Mouse (Mus musculus) heart, embryonic 12.5 days (tissue): ENCODE data around the gene Slc22a14. TPM values are rescaled to one million over a fixed set of nuclear protein-coding genes. Genes with fewer than 3 reads are reported as not detected.

Experiments
- ATAC-seq: fragments of 200-750 bp; cut with Nextera tagmentation; 2 replicates; pipeline ENCODE4 v1.8.0; 2017; ENCODE audit warnings: moderate TSS enrichment, moderate library complexity; ENCODE audit not compliant: insufficient number of reproducible peaks, low FRiP score
- H3K27ac ChIP-seq: fragments of 300-500 bp; sonication (generic); 2 replicates; pipeline ENCODE4 v1.5.1; 2016; ENCODE audit warnings: mild to moderate bottlenecking, moderate library complexity; ENCODE audit not compliant: poor library complexity, severe bottlenecking
- H3K27me3 ChIP-seq: fragments of 300-500 bp; sonication (generic); replicated peaks from 2 replicates; pipeline ENCODE4 v1.6.1; 2016; ENCODE audit warnings: mild to moderate bottlenecking, moderate library complexity
- H3K36me3 ChIP-seq: fragments of 300-500 bp; sonication (generic); 2 replicates; pipeline ENCODE4 v1.6.1; 2016; ENCODE audit warnings: mild to moderate bottlenecking, moderate library complexity
- H3K4me1 ChIP-seq: fragments of 300-500 bp; sonication (generic); replicated peaks from 2 replicates; pipeline ENCODE4 v1.6.1; 2016; ENCODE audit warnings: mild to moderate bottlenecking
- H3K4me2 ChIP-seq: fragments of 300-500 bp; sonication (generic); 2 replicates; pipeline ENCODE4 v1.6.1; 2016; ENCODE audit warnings: mild to moderate bottlenecking, moderate library complexity
- H3K4me3 ChIP-seq: fragments of 300-500 bp; sonication (generic); 2 replicates; pipeline ENCODE4 v1.5.1; 2016; ENCODE audit warnings: mild to moderate bottlenecking
- H3K9ac ChIP-seq: fragments of 300-500 bp; sonication (generic); 2 replicates; pipeline ENCODE4 v1.6.1; 2016; ENCODE audit warnings: mild to moderate bottlenecking, moderate library complexity
- H3K9me3 ChIP-seq: fragments of 300-500 bp; sonication (generic); replicated peaks from 2 replicates; pipeline ENCODE4 v1.6.1; 2016; ENCODE audit warnings: mild to moderate bottlenecking, moderate library complexity
- WGBS: fragments of 180-500 bp; shearing (Covaris S2); methylation state at CpG from one replicate; pipeline ENCODE4 v1.1.7; 2016; 5-methylcytosine and 5-hydroxymethylcytosine counted together
- polyA plus RNA-seq: library from polyadenylated mRNA; unstranded; fragments of >200 nt; fragmentation: Nextera tagmentation; extraction: Ambion mirVana; gene quantifications from 2 replicates; pipeline ENCODE4 v1.2.1, GENCODE M21; 2016

The Slc22a14 gene
- polyA plus RNA-seq, 1 experiment from 2014 or later, result not detected

- Histone ChIP-seq H3K27me3 (0 out of 2 replicates have a peak, but pooled peaks cover 5% of the 10 kb centered on the region), H3K4me1 (0 out of 2 replicates have a peak, but pooled peaks cover 3% of the 10 kb centered on the region), H3K9ac (no peak overlapping the region), H3K4me2 (no peak overlapping the region), H3K9me3 (no peaks in the 10 kb centered on the region), H3K36me3 (no peaks in the 10 kb centered on the region), H3K27ac (no peak overlapping the region), H3K4me3 (no peak overlapping the region)
- ATAC-seq, result no peak
- 59% methylated on average over 5 of the region's 5 CpGs for WGBS
Measured at GRCm38 (mm10) chr9:119142066-119142465, 223.3 kb downstream of the Slc22a14 start.

GRCm38 (mm10) chr9:119138836-119139235 is 226.5 kb downstream of the Slc22a14 start:
- H3K27ac ChIP-seq, result no peak overlapping the region
- no peak overlapping the region for H3K9ac ChIP-seq
- H3K27me3 ChIP-seq, result 0 out of 2 replicates have a peak, but pooled peaks cover 4% of the 10 kb centered on the region
- no peak overlapping the region for H3K4me3 ChIP-seq
- ATAC-seq, result no peak
- 74% methylated on average over 2 of the region's 2 CpGs for WGBS
- H3K4me1 ChIP-seq, result 0 out of 2 replicates have a peak, but pooled peaks cover 3% of the 10 kb centered on the region
- H3K4me2 ChIP-seq, result no peak overlapping the region
- H3K36me3 ChIP-seq, result no peaks in the 10 kb centered on the region
- no peaks in the 10 kb centered on the region for H3K9me3 ChIP-seq

GRCm38 (mm10) chr9:119130692-119131091 is 234.7 kb downstream of the Slc22a14 start:
- Histone ChIP-seq H3K4me2 (no peak overlapping the region), H3K4me1 (no peaks in the 10 kb centered on the region), H3K36me3 (no peaks in the 10 kb centered on the region), H3K27me3 (peaks cover 3% of the 10 kb centered on the region; the same call in 1 of the 2 replicates), H3K27ac (no peak overlapping the region), H3K9ac (no peak overlapping the region), H3K4me3 (no peak overlapping the region), H3K9me3 (no peaks in the 10 kb centered on the region)
- no peak for ATAC-seq
- WGBS, result 56% methylated on average over 5 of the region's 5 CpGs

GRCm38 (mm10) chr9:119128436-119129181 is 236.7 kb downstream of the Slc22a14 start:
- H3K4me3 ChIP-seq, result no peak overlapping the region
- ATAC-seq, result no peak
- H3K36me3 ChIP-seq, result no peaks in the 10 kb centered on the region
- H3K27me3 ChIP-seq, result peaks cover 3% of the 10 kb centered on the region; the same call in 1 of the 2 replicates
- no peak overlapping the region for H3K9ac ChIP-seq
- no peaks in the 10 kb centered on the region for H3K4me1 ChIP-seq
- no peak overlapping the region for H3K27ac ChIP-seq
- H3K4me2 ChIP-seq, result no peak overlapping the region
- 78% methylated on average over 12 of the region's 12 CpGs for WGBS
- H3K9me3 ChIP-seq, result no peaks in the 10 kb centered on the region

- Histone ChIP-seq H3K4me3 (no peak overlapping the region), H3K4me2 (no peak overlapping the region), H3K27me3 (no peaks in the 10 kb centered on the region), H3K9ac (no peak overlapping the region), H3K4me1 (no peaks in the 10 kb centered on the region), H3K27ac (no peak overlapping the region), H3K9me3 (no peaks in the 10 kb centered on the region), H3K36me3 (no peaks in the 10 kb centered on the region)
- no peak for ATAC-seq
- WGBS, result 80% methylated on average over 18 of the region's 18 CpGs
Measured at GRCm38 (mm10) chr9:119122596-119123369, 242.6 kb downstream of the Slc22a14 start.

- H3K4me3 ChIP-seq, result no peak overlapping the region
- 66% methylated on average over 3 of the region's 3 CpGs for WGBS
Measured at GRCm38 (mm10) chr9:119120168-119120560, 245.2 kb downstream of the Slc22a14 start.

More at GRCm38 (mm10) chr9:119120168-119120560, 245.2 kb downstream of the Slc22a14 start:
- Histone ChIP-seq H3K9me3 (no peaks in the 10 kb centered on the region), H3K4me2 (no peak overlapping the region), H3K36me3 (no peaks in the 10 kb centered on the region), H3K9ac (no peak overlapping the region), H3K27me3 (no peaks in the 10 kb centered on the region), H3K4me1 (no peaks in the 10 kb centered on the region), H3K27ac (no peak overlapping the region)
- no peak for ATAC-seq

Other genes with a start within 250 kb of the Slc22a14 start
- 0.35 and 0.78 TPM in 2 replicates for gene Acaa1b, start 208.5 kb downstream of the Slc22a14 start, polyA plus RNA-seq
- gene Gm47289, start 206.4 kb downstream of the Slc22a14 start, polyA plus RNA-seq, result not detected in 2 replicates
- gene Slc22a13, start 156.5 kb downstream of the Slc22a14 start, polyA plus RNA-seq, result not detected in 2 replicates
- gene Oxsr1, start 43.1 kb downstream of the Slc22a14 start, polyA plus RNA-seq, result 13.5 and 14.9 TPM in 2 replicates
- gene Acaa1a, start 25.9 kb downstream of the Slc22a14 start, polyA plus RNA-seq, result 82.6 and 85.6 TPM in 2 replicates
- gene Myd88, start 24.1 kb downstream of the Slc22a14 start, polyA plus RNA-seq, result 10.8 and 12.7 TPM in 2 replicates
- 1.6 and 2.4 TPM in 2 replicates for gene Xylb, start 8.2 kb downstream of the Slc22a14 start, polyA plus RNA-seq
- gene Acvr2b, start 36.6 kb upstream of the Slc22a14 start, polyA plus RNA-seq, result 23.3 and 28.9 TPM in 2 replicates
- gene Exog, start 79.4 kb upstream of the Slc22a14 start, polyA plus RNA-seq, result 15.4 and 15.5 TPM in 2 replicates
- gene Scn5a, start 213.5 kb upstream of the Slc22a14 start, polyA plus RNA-seq, result 15.9 and 18.9 TPM in 2 replicates